Mouse (Mus musculus) kidney, embryonic 14.5 days (tissue): ENCODE measurements at regions not wholly inside any gene's neighbourhood (a gene's known extent, or its start where the extent isn't known, plus 50 kb on each side); places are given as distances from the start of the nearest gene placed in this dataset.

Source experiments
- ATAC-seq: fragments of 200-750 bp; cut with Nextera tagmentation; 2 replicates; pipeline ENCODE4 v1.8.0; 2017; ENCODE audit warnings: moderate number of reproducible peaks, mild to moderate bottlenecking, moderate TSS enrichment, moderate library complexity; ENCODE audit not compliant: low FRiP score, low TSS enrichment
- H3K27ac ChIP-seq: fragments of 300-500 bp; sonication (generic); 2 replicates; pipeline ENCODE4 v1.5.1; 2014; ENCODE audit warnings: low read depth, mild to moderate bottlenecking, low read length, moderate library complexity, mixed read lengths
- H3K27me3 ChIP-seq: fragments of 300-500 bp; sonication (generic); 2 replicates; pipeline ENCODE4 v1.6.1; 2014; ENCODE audit warnings: mild to moderate bottlenecking, low read length; ENCODE audit not compliant: control insufficient read depth, insufficient read depth
- H3K36me3 ChIP-seq: fragments of 300-500 bp; sonication (generic); 2 replicates; pipeline ENCODE4 v1.6.1; 2014; ENCODE audit warnings: low read length, mixed read lengths; ENCODE audit not compliant: control insufficient read depth, insufficient read depth
- H3K4me1 ChIP-seq: fragments of 300-500 bp; sonication (generic); 2 replicates; pipeline ENCODE4 v1.6.1; 2014; ENCODE audit warnings: low read length, mixed read lengths; ENCODE audit not compliant: control insufficient read depth, insufficient read depth
- H3K4me2 ChIP-seq: fragments of 300-500 bp; sonication (generic); replicated peaks from 2 replicates; pipeline ENCODE4 v1.6.1; 2014; ENCODE audit warnings: low read depth, mild to moderate bottlenecking, low read length
- H3K4me3 ChIP-seq: fragments of 300-500 bp; sonication (generic); 2 replicates; pipeline ENCODE4 v1.5.1; 2014; ENCODE audit warnings: mild to moderate bottlenecking, low read length
- H3K9ac ChIP-seq: fragments of 300-500 bp; sonication (generic); 2 replicates; pipeline ENCODE4 v1.6.1; 2014; ENCODE audit warnings: low read depth, mild to moderate bottlenecking, low read length, moderate library complexity
- H3K9me3 ChIP-seq: fragments of 300-500 bp; sonication (generic); 2 replicates; pipeline ENCODE4 v1.6.1; 2016; ENCODE audit warnings: low read length; ENCODE audit not compliant: control insufficient read depth
- whole genome bisulfite sequencing: fragments of 180-500 bp; shearing (Covaris S2); extraction: QIAGEN DNeasy Blood & Tissue Kit; methylation state at CpG from one replicate; pipeline ENCODE4 v1.1.7; 2014; 5-methylcytosine and 5-hydroxymethylcytosine counted together

- no peaks in the 10 kb centered on the region for H3K9me3 ChIP-seq
- H3K27ac ChIP-seq: no peak overlapping the region
- no peaks in the 10 kb centered on the region for H3K27me3 ChIP-seq
- H3K4me2 ChIP-seq: no peak overlapping the region
- H3K4me1 ChIP-seq: peaks cover 18% of the 10 kb centered on the region
- no peak overlapping the region for H3K4me3 ChIP-seq
- ATAC-seq: no peak
- H3K36me3 ChIP-seq: no peaks in the 10 kb centered on the region
- 62% methylated on average over 6 of the region's 6 CpGs for WGBS
- no peak overlapping the region for H3K9ac ChIP-seq
Observed at GRCm38 (mm10) chr6:51077769-51078096, 354.7 kb upstream of the Nfe2l3 start.

GRCm38 (mm10) chr6:51078353-51078966, 354.0 kb upstream of the Nfe2l3 start:
- Histone ChIP-seq H3K9ac (no peak overlapping the region), H3K27me3 (no peaks in the 10 kb centered on the region), H3K9me3 (no peaks in the 10 kb centered on the region), H3K4me2 (no peak overlapping the region), H3K36me3 (no peaks in the 10 kb centered on the region), H3K4me1 (peaks cover 18% of the 10 kb centered on the region), H3K4me3 (no peak overlapping the region), H3K27ac (no peak overlapping the region)
- no peak for ATAC-seq
- 60% methylated on average over 11 of the region's 11 CpGs for WGBS

- no peak for ATAC-seq
Observed at GRCm38 (mm10) chr6:51078967-51079355, 353.5 kb upstream of the Nfe2l3 start.

GRCm38 (mm10) chr6:51081056-51081455, 351.4 kb upstream of the Nfe2l3 start:
- Histone ChIP-seq H3K27me3 (no peaks in the 10 kb centered on the region), H3K36me3 (no peaks in the 10 kb centered on the region), H3K27ac (no peak overlapping the region), H3K9ac (no peak overlapping the region), H3K4me2 (no peak overlapping the region), H3K9me3 (no peaks in the 10 kb centered on the region), H3K4me1 (peaks cover 18% of the 10 kb centered on the region), H3K4me3 (no peak overlapping the region)
- no peak for ATAC-seq
- 62% methylated on average over 5 of the region's 5 CpGs for WGBS

More at GRCm38 (mm10) chr6:51078967-51079355, 353.5 kb upstream of the Nfe2l3 start:
- H3K4me2 ChIP-seq: no peak overlapping the region
- no peaks in the 10 kb centered on the region for H3K27me3 ChIP-seq
- peaks cover 18% of the 10 kb centered on the region for H3K4me1 ChIP-seq
- no peak overlapping the region for H3K4me3 ChIP-seq
- H3K27ac ChIP-seq: no peak overlapping the region
- no peak overlapping the region for H3K9ac ChIP-seq
- WGBS: 87% methylated on average over 5 of the region's 5 CpGs
- no peaks in the 10 kb centered on the region for H3K9me3 ChIP-seq
- H3K36me3 ChIP-seq: no peaks in the 10 kb centered on the region

- 76% methylated on average over 9 of the region's 9 CpGs for WGBS
- no peak for ATAC-seq
- no peaks in the 10 kb centered on the region for H3K9me3 ChIP-seq
- H3K4me3 ChIP-seq: no peak overlapping the region
- no peak overlapping the region for H3K9ac ChIP-seq
- no peaks in the 10 kb centered on the region for H3K36me3 ChIP-seq
- no peaks in the 10 kb centered on the region for H3K27me3 ChIP-seq
- H3K4me2 ChIP-seq: no peak overlapping the region
- H3K27ac ChIP-seq: no peak overlapping the region
- no peaks in the 10 kb centered on the region for H3K4me1 ChIP-seq
Observed at GRCm38 (mm10) chr6:51084656-51085055, 347.8 kb upstream of the Nfe2l3 start.

- H3K4me3 ChIP-seq: no peak overlapping the region
- H3K9ac ChIP-seq: no peak overlapping the region
- 34% methylated on average over 2 of the region's 2 CpGs for WGBS
Observed at GRCm38 (mm10) chr6:51085547-51085946, 346.9 kb upstream of the Nfe2l3 start.

GRCm38 (mm10) chr6:51086347-51086746, 346.1 kb upstream of the Nfe2l3 start:
- Histone ChIP-seq H3K27ac (no peak overlapping the region), H3K9ac (no peak overlapping the region), H3K9me3 (no peaks in the 10 kb centered on the region), H3K36me3 (no peaks in the 10 kb centered on the region), H3K4me1 (no peaks in the 10 kb centered on the region), H3K4me3 (no peak overlapping the region), H3K4me2 (no peak overlapping the region), H3K27me3 (no peaks in the 10 kb centered on the region)
- 56% methylated on average over 4 of the region's 4 CpGs for WGBS
- no peak; the same call in 1 of the 2 replicates for ATAC-seq

More at GRCm38 (mm10) chr6:51085547-51085946, 346.9 kb upstream of the Nfe2l3 start:
- Histone ChIP-seq H3K27ac (no peak overlapping the region), H3K4me1 (no peaks in the 10 kb centered on the region), H3K27me3 (no peaks in the 10 kb centered on the region), H3K4me2 (no peak overlapping the region), H3K36me3 (no peaks in the 10 kb centered on the region), H3K9me3 (no peaks in the 10 kb centered on the region)
- ATAC-seq: no peak

- H3K27ac ChIP-seq: no peak overlapping the region
- H3K9ac ChIP-seq: no peak overlapping the region
- H3K27me3 ChIP-seq: no peaks in the 10 kb centered on the region
- H3K9me3 ChIP-seq: no peaks in the 10 kb centered on the region
- no peak overlapping the region for H3K4me3 ChIP-seq
- H3K4me2 ChIP-seq: no peak overlapping the region
- no peaks in the 10 kb centered on the region for H3K4me1 ChIP-seq
- 56% methylated on average over 2 of the region's 2 CpGs for whole genome bisulfite sequencing
- no peak for ATAC-seq
- H3K36me3 ChIP-seq: no peaks in the 10 kb centered on the region
Observed at GRCm38 (mm10) chr6:51087806-51088205, 344.7 kb upstream of the Nfe2l3 start.

- no peak overlapping the region for H3K4me3 ChIP-seq
- H3K27me3 ChIP-seq: no peaks in the 10 kb centered on the region
- no peak overlapping the region for H3K9ac ChIP-seq
- no peak overlapping the region for H3K4me2 ChIP-seq
- H3K4me1 ChIP-seq: no peaks in the 10 kb centered on the region
- H3K9me3 ChIP-seq: no peaks in the 10 kb centered on the region
- no peaks in the 10 kb centered on the region for H3K36me3 ChIP-seq
- ATAC-seq: peak; percentile 62; the same call in 1 of the 2 replicates
- H3K27ac ChIP-seq: no peak overlapping the region
- 26% methylated on average over 6 of the region's 6 CpGs for WGBS
Observed at GRCm38 (mm10) chr6:51088641-51089372, 343.7 kb upstream of the Nfe2l3 start.
